Mouse (Mus musculus) forebrain, embryonic 12.5 days (tissue): ENCODE results near the gene Serpinb9g. TPM values are rescaled to one million over a fixed set of nuclear protein-coding genes. Genes with fewer than 3 reads are reported as not detected.
"Not testable (repeated sequence)": the region's sequence is repeated elsewhere in the genome, so short reads cannot be mapped to it uniquely, and the experiment has no call there.

Experiments used
- ATAC-seq: fragments of 200-750 bp; cut with Nextera tagmentation; 2 replicates; pipeline ENCODE4 v1.8.0; 2017; ENCODE audit warnings: moderate TSS enrichment; ENCODE audit not compliant: low FRiP score
- H3K27ac ChIP-seq: fragments of 300-500 bp; sonication (generic); 2 replicates; pipeline ENCODE4 v1.5.1; 2016; ENCODE audit warnings: mild to moderate bottlenecking
- H3K27me3 ChIP-seq: fragments of 300-500 bp; sonication (generic); 2 replicates; pipeline ENCODE4 v1.6.1; 2016; ENCODE audit warnings: mild to moderate bottlenecking
- H3K36me3 ChIP-seq: fragments of 300-500 bp; sonication (generic); replicated peaks from 2 replicates; pipeline ENCODE4 v1.6.1; 2016; ENCODE audit warnings: mild to moderate bottlenecking
- H3K4me1 ChIP-seq: fragments of 300-500 bp; sonication (generic); 2 replicates; pipeline ENCODE4 v1.6.1; 2016
- H3K4me2 ChIP-seq: fragments of 300-500 bp; sonication (generic); 2 replicates; pipeline ENCODE4 v1.6.1; 2016; ENCODE audit warnings: mild to moderate bottlenecking, moderate library complexity
- H3K4me3 ChIP-seq: fragments of 300-500 bp; sonication (generic); replicated peaks from 2 replicates; pipeline ENCODE4 v1.5.1; 2016; ENCODE audit warnings: mild to moderate bottlenecking
- H3K9ac ChIP-seq: fragments of 300-500 bp; sonication (generic); 2 replicates; pipeline ENCODE4 v1.6.1; 2016; ENCODE audit warnings: mild to moderate bottlenecking
- H3K9me3 ChIP-seq: fragments of 300-500 bp; sonication (generic); 2 replicates; pipeline ENCODE4 v1.6.1; 2016
- WGBS: fragments of 180-500 bp; shearing (Covaris S2); methylation state at CpG from one replicate; pipeline ENCODE4 v1.1.7; 2016; 5-methylcytosine and 5-hydroxymethylcytosine counted together
- polyA plus RNA-seq: library from polyadenylated mRNA; unstranded; fragments of >200 nt; fragmentation: Nextera tagmentation; extraction: Ambion mirVana; gene quantifications from 2 replicates; pipeline ENCODE4 v1.2.1, GENCODE M21; 2016

Serpinb9g gene
- not detected in 2 replicates for polyA plus RNA-seq

- not testable (repeated sequence) for H3K27me3 ChIP-seq, H3K36me3 ChIP-seq, ATAC-seq, H3K4me2 ChIP-seq, H3K4me3 ChIP-seq, H3K27ac ChIP-seq, H3K4me1 ChIP-seq, H3K9ac ChIP-seq
- H3K9me3 ChIP-seq, result peaks cover 15% of the 10 kb centered on the region; the same call in 1 of the 2 replicates
- 86% methylated on average over 4 of the region's 4 CpGs for WGBS
Observed at GRCm38 (mm10) chr13:33484490-33484889, at the start of gene Serpinb9g. Gene Serpinb9g, plus strand, starts transcription at chr13:33484790.

- 87% methylated on average over 3 of the region's 3 CpGs for WGBS
Observed at GRCm38 (mm10) chr13:33483872-33484271, 718 bp upstream of the Serpinb9g start.

GRCm38 (mm10) chr13:33524629-33525028, 40.0 kb downstream of the Serpinb9g start:
- H3K4me2 ChIP-seq, result no peak overlapping the region
- H3K9me3 ChIP-seq, result peaks cover 40% of the 10 kb centered on the region
- H3K9ac ChIP-seq, result no peak overlapping the region
- no peak for ATAC-seq
- H3K27me3 ChIP-seq, result no peaks in the 10 kb centered on the region
- H3K27ac ChIP-seq, result no peak overlapping the region
- H3K4me1 ChIP-seq, result no peaks in the 10 kb centered on the region
- no peaks in the 10 kb centered on the region for H3K36me3 ChIP-seq
- no peak overlapping the region for H3K4me3 ChIP-seq

More at GRCm38 (mm10) chr13:33483872-33484271, 718 bp upstream of the Serpinb9g start:
- not testable (repeated sequence) for H3K9ac ChIP-seq, H3K27me3 ChIP-seq, H3K27ac ChIP-seq, H3K4me3 ChIP-seq, H3K4me2 ChIP-seq, ATAC-seq, H3K4me1 ChIP-seq, H3K36me3 ChIP-seq
- peaks cover 15% of the 10 kb centered on the region; the same call in 1 of the 2 replicates for H3K9me3 ChIP-seq

GRCm38 (mm10) chr13:33532814-33533213, 48.2 kb downstream of the Serpinb9g start:
- Histone ChIP-seq H3K27me3 (no peaks in the 10 kb centered on the region), H3K4me3 (no peak overlapping the region), H3K36me3 (no peaks in the 10 kb centered on the region), H3K27ac (no peak overlapping the region), H3K9ac (no peak overlapping the region), H3K4me1 (no peaks in the 10 kb centered on the region), H3K4me2 (no peak overlapping the region), H3K9me3 (peaks cover 10% of the 10 kb centered on the region)
- ATAC-seq, result no peak

Other genes with a start within 250 kb of the Serpinb9g start
- not detected in 2 replicates for gene Serpinb9e, start 235.2 kb upstream of the Serpinb9g start, polyA plus RNA-seq
- not detected in 2 replicates for gene Serpinb9f, start 160.7 kb upstream of the Serpinb9g start, polyA plus RNA-seq
- gene Gm11397, start 89.0 kb upstream of the Serpinb9g start, polyA plus RNA-seq, result not detected in 2 replicates
- not detected in 2 replicates for gene Serpinb6d, start 176.6 kb downstream of the Serpinb9g start, polyA plus RNA-seq